Mouse (Mus musculus) stomach, postnatal 0 days (tissue): Measurements from ENCODE around the gene Qrfpr.

Experiments used
- CTCF ChIP-seq: IDR thresholded peaks from 2 replicates; pipeline ENCODE4 v1.5.1; 2016; ENCODE audit warnings: antibody characterized with exemption, low read depth, mild to moderate bottlenecking, moderate library complexity
- EP300 ChIP-seq: optimal IDR thresholded peaks from 2 replicates; pipeline ENCODE3; 2016; ENCODE audit warnings: antibody characterized with exemption

DNA sequence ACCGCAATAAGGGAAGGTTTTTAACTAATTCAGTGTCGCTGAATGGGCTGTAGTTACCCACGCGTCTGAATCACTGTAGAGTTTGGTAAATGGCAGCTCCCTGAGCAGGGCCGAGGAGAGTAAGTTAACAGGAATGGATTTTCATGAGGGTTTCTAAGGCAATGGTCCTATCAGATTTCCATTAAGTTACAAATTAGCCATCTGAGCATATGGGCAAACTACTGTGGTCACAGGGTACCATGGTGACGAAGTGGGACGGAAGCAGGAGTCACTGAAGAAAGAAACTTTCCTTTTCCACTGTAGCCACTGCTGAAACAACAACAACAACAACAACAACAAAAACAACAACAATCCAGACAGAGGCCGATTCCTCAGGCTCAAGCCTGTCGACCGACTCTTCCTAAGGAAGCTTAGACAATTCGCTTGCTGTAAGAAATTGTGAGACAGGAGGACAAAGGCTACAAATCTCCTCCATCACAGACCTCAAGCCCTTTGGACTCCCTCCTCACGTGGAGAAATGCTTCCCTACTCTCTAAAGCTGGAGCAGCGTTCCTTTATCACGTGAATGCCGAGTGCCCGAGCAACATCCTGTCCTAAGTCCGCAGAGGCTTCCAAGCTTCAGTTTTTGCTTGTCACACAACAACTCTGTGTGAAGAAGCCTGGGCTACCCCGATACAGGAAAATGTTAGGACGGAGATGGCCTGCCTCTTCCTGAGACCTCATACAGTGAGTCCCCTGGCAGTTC, 14.4 kb downstream of the Qrfpr start:
- no peak for TF ChIP-seq CTCF
- TF ChIP-seq EP300 = no peak
